ENCODE assay signal across 8 mouse cellular contexts in genomic region chr19:47918016-47918415, GRCm38 (mm10). TPM values are rescaled to one million over a fixed set of nuclear protein-coding genes. Genes with fewer than 3 reads are reported as not detected.
A peak's percentile ranks its signal among the peaks of the same experiment; 100 is the strongest.
DNase-seq lines count a peak whose midpoint lies in the region; ATAC-seq and TF ChIP-seq lines count a peak whose summit lies in the region.

No protein-coding gene starts in this region.

- no peak for ATAC-seq in forebrain, postnatal 0 days
- no peak for ATAC-seq in liver, embryonic 13.5 days (ENCODE audit: low read depth)
- no peak for ATAC-seq in stomach, embryonic 16.5 days (ENCODE audit: insufficient read depth, low FRiP score)

- H3K4me1 ChIP-seq in forebrain, postnatal 0 days (ENCODE audit: insufficient read depth), result peaks cover 13% of the 10 kb centered on the region; the same call in 1 of the 2 replicates
- peaks cover 28% of the 10 kb centered on the region for H3K4me1 ChIP-seq in liver, embryonic 13.5 days (replicated peaks)
- H3K4me1 ChIP-seq in stomach, embryonic 16.5 days (ENCODE audit: control insufficient read depth, insufficient read depth, low read length), result peaks cover 29% of the 10 kb centered on the region

- DNase-seq in retina, embryonic 14.5 days (ENCODE audit: low spot score), result peak; percentile 25
- DNase-seq in retina, postnatal 1 day, result no peak
- no peak for DNase-seq in forebrain, postnatal 0 days
- no peak for DNase-seq in liver, embryonic 13.5 days
- DNase-seq in adrenal gland, adult 8-10 months, result no peak
- DNase-seq in right cerebral cortex, adult 18-20 months, result no peak
- no peak for DNase-seq in urinary bladder, postnatal 14 days (ENCODE audit: low spot score)

- no peaks in the 10 kb centered on the region for H3K27me3 ChIP-seq in forebrain, postnatal 0 days (ENCODE audit: insufficient read depth, low read length)
- H3K27me3 ChIP-seq in liver, embryonic 13.5 days, result no peaks in the 10 kb centered on the region
- no peaks in the 10 kb centered on the region for H3K27me3 ChIP-seq in stomach, embryonic 16.5 days (ENCODE audit: control insufficient read depth, insufficient read depth, low read length)

- no peak for TF ChIP-seq CTCF in forebrain, postnatal 0 days (IDR thresholded peaks at IDR 0.05; ENCODE audit: low read depth)

- H3K27ac ChIP-seq in forebrain, postnatal 0 days (ENCODE audit: low read depth, low read length), result no peak overlapping the region
- H3K27ac ChIP-seq in liver, embryonic 13.5 days, result no peak overlapping the region
- H3K27ac ChIP-seq in stomach, embryonic 16.5 days (ENCODE audit: low read length), result no peak overlapping the region; the same call in 1 of the 2 replicates

- no peaks in the 10 kb centered on the region for H3K36me3 ChIP-seq in forebrain, postnatal 0 days (ENCODE audit: insufficient read depth)
- H3K36me3 ChIP-seq in liver, embryonic 13.5 days, result no peaks in the 10 kb centered on the region
- no peaks in the 10 kb centered on the region for H3K36me3 ChIP-seq in stomach, embryonic 16.5 days (ENCODE audit: control insufficient read depth, insufficient read depth, low read length)

- peak overlapping the region; percentile 96 for H3K4me2 ChIP-seq in forebrain, postnatal 0 days (ENCODE audit: low read depth)
- H3K4me2 ChIP-seq in liver, embryonic 13.5 days, result peak overlapping the region; percentile 87
- H3K4me2 ChIP-seq in stomach, embryonic 16.5 days (ENCODE audit: low read depth, low read length), result peak overlapping the region; percentile 79

- peak overlapping the region; percentile 62; the same call in 1 of the 2 replicates for H3K9ac ChIP-seq in forebrain, postnatal 0 days
- peak overlapping the region; percentile 90 for H3K9ac ChIP-seq in liver, embryonic 13.5 days
- H3K9ac ChIP-seq in stomach, embryonic 16.5 days (ENCODE audit: low read length), result peak overlapping the region; percentile 89

- H3K4me3 ChIP-seq in forebrain, postnatal 0 days (ENCODE audit: low read depth, low read length), result peak overlapping the region; percentile 82
- peak overlapping the region; percentile 84 for H3K4me3 ChIP-seq in liver, embryonic 13.5 days (replicated peaks)
- peak overlapping the region; percentile 90 for H3K4me3 ChIP-seq in stomach, embryonic 16.5 days (replicated peaks; ENCODE audit: low read length)

- WGBS in forebrain, postnatal 0 days, result 11% methylated on average over 9 of the region's 9 CpGs
- WGBS in liver, embryonic 13.5 days (ENCODE audit: insufficient replicate concordance), result 21% methylated on average over 9 of the region's 9 CpGs
- 18% methylated on average over 9 of the region's 9 CpGs for WGBS in stomach, embryonic 16.5 days

- no peaks in the 10 kb centered on the region for H3K9me3 ChIP-seq in forebrain, postnatal 0 days (ENCODE audit: low read length)
- H3K9me3 ChIP-seq in liver, embryonic 13.5 days (replicated peaks), result no peaks in the 10 kb centered on the region
- no peaks in the 10 kb centered on the region for H3K9me3 ChIP-seq in stomach, embryonic 16.5 days (replicated peaks; ENCODE audit: control insufficient read depth, low read length)

RNA-seq across cellular contexts. Expression of gene Cfap43, which starts 1.1 kb away (rescaled TPM):
- 2.1 and 2.3 TPM in 2 replicates for total RNA-seq in forebrain, postnatal 0 days (2014; rRNA removed)
- polyA plus RNA-seq in forebrain, postnatal 0 days (2015; fragmentation: Nextera tagmentation; extraction: Ambion mirVana), result 0.99 and 1.8 TPM in 2 replicates
- 0.03 TPM in 1 of 2 replicates, not detected in the other for polyA plus RNA-seq in liver, embryonic 13.5 days (2015; fragmentation: Nextera tagmentation; extraction: Ambion mirVana)
- polyA plus RNA-seq in stomach, embryonic 16.5 days (2015; fragmentation: Nextera tagmentation; extraction: Ambion mirVana), result 1.1 TPM in 2 replicates
- not detected for total RNA-seq in adrenal gland, adult 8-10 months (2022)

RNA-seq across cellular contexts. Expression of gene Itprip, which starts 1.1 kb away (rescaled TPM):
- total RNA-seq in forebrain, postnatal 0 days (2014; rRNA removed), result 3.8 and 4.9 TPM in 2 replicates
- 2.2 and 2.4 TPM in 2 replicates for polyA plus RNA-seq in forebrain, postnatal 0 days (2015; fragmentation: Nextera tagmentation; extraction: Ambion mirVana)
- 3.8 and 3.9 TPM in 2 replicates for polyA plus RNA-seq in liver, embryonic 13.5 days (2015; fragmentation: Nextera tagmentation; extraction: Ambion mirVana)
- polyA plus RNA-seq in stomach, embryonic 16.5 days (2015; fragmentation: Nextera tagmentation; extraction: Ambion mirVana), result 18.7 and 20.1 TPM in 2 replicates
- 10 to 100 TPM; 12.4 to 23.1 (median 17.1) TPM for total RNA-seq in adrenal gland, adult 8-10 months (2022)

RNA-seq across cellular contexts. Expression of gene Cfap58, which starts 19.5 kb away (rescaled TPM):
- total RNA-seq in forebrain, postnatal 0 days (2014; rRNA removed), result 0.46 and 2.6 TPM in 2 replicates
- 0.42 and 0.62 TPM in 2 replicates for polyA plus RNA-seq in forebrain, postnatal 0 days (2015; fragmentation: Nextera tagmentation; extraction: Ambion mirVana)
- not detected in 2 replicates for polyA plus RNA-seq in liver, embryonic 13.5 days (2015; fragmentation: Nextera tagmentation; extraction: Ambion mirVana)
- 0.04 TPM in 1 of 2 replicates, not detected in the other for polyA plus RNA-seq in stomach, embryonic 16.5 days (2015; fragmentation: Nextera tagmentation; extraction: Ambion mirVana)
- total RNA-seq in adrenal gland, adult 8-10 months (2022), result under 1 TPM in 3 of 4 experiments, not detected in 1; 0.07 to 0.12 (median 0.11) TPM

RNA-seq across cellular contexts. Expression of gene Gsto2, which starts 52.7 kb away (rescaled TPM):
- 0.77 and 0.95 TPM in 2 replicates for total RNA-seq in forebrain, postnatal 0 days (2014; rRNA removed)
- polyA plus RNA-seq in forebrain, postnatal 0 days (2015; fragmentation: Nextera tagmentation; extraction: Ambion mirVana), result 0.88 and 0.93 TPM in 2 replicates
- 0.16 and 0.22 TPM in 2 replicates for polyA plus RNA-seq in liver, embryonic 13.5 days (2015; fragmentation: Nextera tagmentation; extraction: Ambion mirVana)
- 2.0 and 2.6 TPM in 2 replicates for polyA plus RNA-seq in stomach, embryonic 16.5 days (2015; fragmentation: Nextera tagmentation; extraction: Ambion mirVana)
- 1 to 10 TPM; 1.0 to 3.4 (median 1.9) TPM for total RNA-seq in adrenal gland, adult 8-10 months (2022)
